Mouse (Mus musculus) megakaryocyte-erythroid progenitor cell, adult 5 weeks (primary cell): ENCODE measurements around the gene Gjb6. TPM values are rescaled to one million over a fixed set of nuclear protein-coding genes. Genes with fewer than 3 reads are reported as not detected.

Experiments
- polyA plus RNA-seq: library from polyadenylated mRNA; stranded (reverse); fragments of >175 nt; gene quantifications from 2 replicates; pipeline ENCODE4 v1.2.3, GENCODE M21; 2012

Gjb6 gene
- not detected in 2 replicates for polyA plus RNA-seq

DNA sequence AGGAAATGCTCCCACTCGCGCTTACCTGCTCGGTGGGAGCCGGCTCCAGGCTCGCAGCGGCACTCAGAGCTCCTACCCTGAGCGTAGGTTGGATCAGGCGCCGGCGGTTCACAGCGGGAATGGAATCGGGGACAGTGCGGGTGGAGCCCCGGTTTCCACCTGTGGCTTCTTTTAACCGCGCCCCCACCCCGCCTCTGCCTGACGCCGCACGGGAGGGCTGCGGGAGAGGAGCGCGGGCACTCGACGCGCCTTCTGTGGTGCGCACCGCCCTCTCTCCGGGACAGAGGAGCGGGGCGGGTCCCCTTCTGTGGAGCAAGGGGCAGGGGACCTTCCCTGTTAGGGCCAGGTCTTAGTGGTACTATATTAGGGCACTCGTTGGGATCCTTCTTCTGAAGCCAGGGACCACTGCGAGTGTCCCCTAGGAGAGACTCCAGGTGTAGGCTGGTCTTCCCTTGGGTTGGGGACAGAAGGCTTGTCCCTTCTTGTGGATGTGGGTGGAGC, at the start of gene Gjb6:
TSS of gene Gjb6 (minus strand) at position 451 of the 501 bp plus-strand sequence.

DNA sequence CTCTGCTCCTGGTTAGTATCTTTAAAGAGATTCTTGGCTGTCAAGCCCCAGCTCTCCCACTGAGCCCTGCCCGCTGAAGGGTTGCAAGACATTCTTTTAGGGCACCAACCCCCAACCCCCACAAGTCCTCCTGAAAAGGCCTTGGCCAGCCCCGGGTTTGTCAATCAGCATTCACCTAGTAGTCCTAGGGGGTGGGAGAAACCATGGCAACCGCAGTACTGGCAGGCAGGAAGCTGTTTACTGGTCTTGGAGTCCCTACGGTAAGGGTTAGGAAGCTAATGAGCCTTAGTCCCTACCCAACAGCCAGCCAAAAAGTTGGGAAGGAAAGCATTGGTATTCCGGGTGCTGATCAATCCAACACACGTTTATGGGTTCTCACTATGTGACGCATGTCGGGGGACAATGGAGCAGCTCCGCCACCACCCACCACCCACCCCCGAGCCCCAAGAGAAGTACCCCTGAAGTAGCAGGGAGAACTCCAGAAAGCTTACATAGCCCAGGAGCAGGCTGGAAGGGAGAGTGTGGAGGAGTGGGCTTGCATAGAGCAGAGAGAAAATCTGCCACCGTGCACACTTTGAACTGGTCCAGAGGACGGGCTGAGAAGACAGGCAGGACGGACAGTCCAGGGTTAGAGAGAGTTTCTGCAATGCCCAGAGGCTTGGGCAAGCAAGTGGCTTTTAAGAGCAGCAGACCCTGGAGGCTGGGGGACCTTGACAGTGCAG, 17.4 kb downstream of the Gjb6 start, which contains the start of gene Gm4491:
TSS of gene Gm4491 (minus strand) at position 61 of the 722 bp plus-strand sequence.

DNA sequence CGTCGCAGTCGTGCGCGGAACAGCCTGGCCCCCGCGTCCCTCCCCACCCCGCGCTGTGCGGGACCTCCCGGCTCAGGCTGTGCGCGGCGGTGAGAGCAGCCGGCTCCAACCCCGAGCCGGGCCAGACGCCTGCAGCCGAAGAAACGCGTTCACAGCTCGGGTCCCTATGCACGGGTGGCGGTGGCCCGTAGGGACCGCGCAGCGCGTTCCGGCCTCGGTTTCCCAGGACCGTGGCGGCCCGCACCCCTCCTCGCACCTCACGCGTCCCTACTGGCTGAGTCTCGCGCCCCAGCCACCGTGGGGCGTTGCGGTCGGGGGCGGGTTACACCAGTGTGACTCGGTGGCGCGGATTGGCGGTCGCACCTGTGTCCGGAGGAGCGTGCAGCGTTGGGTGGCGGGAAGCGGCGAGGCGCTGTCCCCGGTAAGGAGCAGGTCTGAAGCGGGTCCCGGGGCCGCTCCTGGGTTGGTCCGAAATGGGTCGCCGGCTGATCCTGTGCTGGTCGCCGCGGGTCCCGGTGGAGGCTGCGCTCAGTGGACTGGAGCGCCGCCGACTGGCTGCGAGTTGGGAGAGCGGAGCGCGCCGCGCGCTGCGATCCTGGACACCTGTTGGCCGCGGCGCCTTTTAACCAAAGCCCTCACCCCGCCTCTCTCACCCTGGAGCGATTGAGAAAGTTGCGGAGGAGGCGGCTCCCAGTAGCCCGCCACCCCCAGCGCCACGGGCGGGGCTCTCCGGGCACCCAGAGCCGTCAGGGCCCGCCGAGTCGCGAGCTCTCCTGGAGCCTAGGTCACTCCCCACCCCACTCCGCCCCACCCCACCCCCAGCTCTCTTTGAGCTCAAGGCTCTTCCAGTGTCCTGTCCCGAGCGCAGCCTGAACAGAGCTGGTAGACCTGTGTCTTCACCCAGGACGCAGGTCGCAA, 29.0 kb downstream of the Gjb6 start, which contains the start of gene Gjb2:
TSS of gene Gjb2 (minus strand) at position 597 of the 918 bp plus-strand sequence.

Other genes starting within 250 kb of the Gjb6 start
- 2.8 and 4.1 TPM in 2 replicates for gene Zmym2, start 247.0 kb downstream of the Gjb6 start, polyA plus RNA-seq
- not detected in 2 replicates for gene Gja3, start 75.5 kb downstream of the Gjb6 start, polyA plus RNA-seq
- gene Gjb2, start 28.9 kb downstream of the Gjb6 start, polyA plus RNA-seq: 0.10 and 0.12 TPM in 2 replicates
- not detected in 2 replicates for gene Gm4491, start 17.7 kb downstream of the Gjb6 start, polyA plus RNA-seq